Mouse (Mus musculus): Measurements from ENCODE around the gene Stk11. TPM values are rescaled to one million over a fixed set of nuclear protein-coding genes. Genes with fewer than 3 reads are reported as not detected.

The Stk11 gene
- total and polyA plus RNA-seq, 2 experiments from 2014 or later: 12.3 to 97.3 TPM

DNA sequence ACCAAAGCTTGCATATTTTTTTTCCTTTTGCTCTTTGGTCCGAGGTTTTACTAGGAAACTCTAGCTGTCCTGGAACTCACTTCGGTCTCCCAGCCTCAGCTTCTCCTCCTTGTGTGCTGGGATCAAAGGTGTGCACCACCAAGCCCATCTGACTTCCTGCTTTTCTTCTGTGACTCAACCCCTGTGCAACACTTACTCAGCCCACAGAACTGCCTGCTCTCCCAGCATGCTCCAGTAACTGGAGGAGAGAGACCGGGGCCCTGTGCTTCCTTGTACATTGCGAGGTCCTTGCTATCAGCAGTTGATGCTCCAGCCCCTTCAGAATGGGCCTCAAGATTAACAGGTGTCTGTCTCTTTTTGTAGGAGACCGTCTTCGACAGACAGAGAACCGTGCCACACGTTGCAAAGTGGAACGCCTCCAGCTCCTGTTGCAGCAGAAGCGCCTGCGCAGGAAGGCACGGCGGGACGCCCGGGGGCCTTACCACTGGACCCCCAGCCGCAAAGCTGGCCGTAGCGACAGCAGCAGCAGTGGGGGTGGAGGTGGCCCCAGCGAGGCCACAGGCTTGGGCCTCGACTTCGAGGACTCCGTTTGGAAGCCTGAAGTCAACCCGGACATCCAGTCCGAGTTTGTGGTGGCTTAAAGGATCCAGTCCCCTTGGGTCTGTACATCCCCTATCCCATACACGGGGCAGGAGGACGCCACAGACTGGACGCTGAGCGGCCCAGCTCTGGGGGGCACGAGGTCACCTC is 40.6 kb downstream of the Stk11 start:
- Histone ChIP-seq H3K27me3 (ENCODE audit: insufficient read depth, low read length) (no peaks in the 10 kb centered on the region), H3K27ac (ENCODE audit: low read depth, low read length) (peak overlapping the region; percentile 72; the same call in 1 of the 2 replicates), H3K9me3 (ENCODE audit: low read length) (no peaks in the 10 kb centered on the region), H3K4me3 (ENCODE audit: low read depth, low read length) (no peak overlapping the region), H3K4me2 (ENCODE audit: low read depth, low read length, poor library complexity, severe bottlenecking) (no peak overlapping the region), H3K36me3 (ENCODE audit: insufficient read depth, low read length) (peaks cover 51% of the 10 kb centered on the region), H3K9ac (replicated peaks; ENCODE audit: low read length, poor library complexity, severe bottlenecking) (no peak overlapping the region), H3K4me1 (ENCODE audit: insufficient read depth, low read length) (peaks cover 29% of the 10 kb centered on the region)
- DNase-seq (ENCODE audit: low spot score): no peak
- no peak for TF ChIP-seq CTCF (IDR thresholded peaks at IDR 0.05)
- ATAC-seq (ENCODE audit: low FRiP score): no peak
- 85% methylated on average over 29 of the region's 29 CpGs for WGBS

DNA sequence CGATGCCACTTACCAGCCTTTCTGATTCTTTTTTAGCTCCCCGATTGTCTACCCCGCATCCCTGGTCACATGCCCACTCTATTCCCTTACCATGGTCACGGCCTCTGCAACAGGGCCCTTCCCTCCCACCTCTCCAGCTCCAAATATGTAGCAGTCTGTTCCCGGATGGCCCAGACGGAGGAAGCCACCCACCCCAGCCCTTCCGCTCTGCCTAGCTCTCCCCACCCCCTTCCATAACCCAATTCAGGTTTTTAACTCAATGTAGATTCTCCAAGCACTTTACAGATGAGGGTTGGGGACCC is 41.1 kb downstream of the Stk11 start:
- 60% methylated on average over 7 of the region's 7 CpGs for WGBS
- Histone ChIP-seq H3K9ac (replicated peaks; ENCODE audit: low read length, poor library complexity, severe bottlenecking) (no peak overlapping the region), H3K36me3 (ENCODE audit: insufficient read depth, low read length) (peaks cover 50% of the 10 kb centered on the region), H3K27me3 (ENCODE audit: insufficient read depth, low read length) (no peaks in the 10 kb centered on the region), H3K9me3 (ENCODE audit: low read length) (no peaks in the 10 kb centered on the region), H3K4me2 (ENCODE audit: low read depth, low read length, poor library complexity, severe bottlenecking) (no peak overlapping the region), H3K4me1 (ENCODE audit: insufficient read depth, low read length) (peaks cover 28% of the 10 kb centered on the region), H3K27ac (ENCODE audit: low read depth, low read length) (0 out of 2 replicates have a peak overlapping the region, but pooled peaks have one; percentile 72), H3K4me3 (ENCODE audit: low read depth, low read length) (no peak overlapping the region)
- TF ChIP-seq CTCF (IDR thresholded peaks at IDR 0.05): no peak
- no peak for ATAC-seq (ENCODE audit: low FRiP score)
- peak; percentile 10 for DNase-seq (ENCODE audit: low spot score)

DNA sequence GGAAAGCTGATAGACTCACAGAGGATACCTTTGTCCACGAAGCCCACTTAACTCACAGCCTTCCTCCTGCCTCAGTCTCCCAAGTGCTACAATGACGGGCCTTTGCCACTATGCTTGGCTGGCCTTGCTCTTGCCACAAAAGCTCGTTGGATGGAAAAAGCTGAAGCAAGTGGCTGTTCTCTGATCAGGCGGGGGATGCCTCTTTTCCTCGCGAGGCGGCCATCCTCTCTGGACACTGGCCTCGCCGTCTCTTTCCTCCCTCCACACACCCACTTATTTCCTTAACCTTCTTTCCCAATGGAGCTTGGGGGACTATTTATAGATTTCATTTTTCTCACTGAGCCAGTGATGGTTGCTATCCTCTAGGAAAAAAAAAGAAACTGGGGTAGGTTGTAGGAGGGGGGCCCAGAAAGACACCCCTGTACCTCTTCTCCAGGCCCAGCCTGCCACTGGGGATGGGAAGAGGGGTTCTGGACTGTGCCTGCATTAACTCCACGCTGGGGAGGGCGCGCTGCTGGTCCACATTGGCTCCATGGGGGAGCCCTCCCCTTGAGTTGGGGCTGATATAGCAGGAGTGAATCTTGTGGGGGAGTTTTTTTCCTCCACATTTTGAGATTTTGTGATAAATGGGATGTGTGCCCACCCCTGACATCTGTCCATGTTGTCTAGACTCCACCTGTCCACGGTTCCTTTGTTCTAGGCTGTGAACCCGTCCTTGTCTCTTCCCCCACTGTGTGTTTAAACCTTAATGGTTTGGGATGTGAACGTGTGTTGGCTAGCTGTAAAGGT is 41.7 kb downstream of the Stk11 start:
- ATAC-seq (ENCODE audit: low FRiP score): no peak
- DNase-seq (ENCODE audit: low spot score): peak; percentile 42
- peak overlapping the region; percentile 72 for H3K27ac ChIP-seq (ENCODE audit: low read depth, low read length)
- 0 out of 2 replicates have a peak, but pooled peaks have one; percentile 3 for TF ChIP-seq CTCF (IDR thresholded peaks at IDR 0.05)
- 53% methylated on average over 15 of the region's 15 CpGs for WGBS
- H3K4me3 ChIP-seq (ENCODE audit: low read depth, low read length): no peak overlapping the region
- peaks cover 22% of the 10 kb centered on the region for H3K4me1 ChIP-seq (ENCODE audit: insufficient read depth, low read length)
- 0 out of 2 replicates have a peak overlapping the region, but pooled peaks have one; percentile 24 for H3K9ac ChIP-seq (replicated peaks; ENCODE audit: low read length, poor library complexity, severe bottlenecking)
- H3K9me3 ChIP-seq (ENCODE audit: low read length): no peaks in the 10 kb centered on the region
- H3K36me3 ChIP-seq (ENCODE audit: insufficient read depth, low read length): peaks cover 47% of the 10 kb centered on the region
- H3K4me2 ChIP-seq (ENCODE audit: low read depth, low read length, poor library complexity, severe bottlenecking): no peak overlapping the region
- no peaks in the 10 kb centered on the region for H3K27me3 ChIP-seq (ENCODE audit: insufficient read depth, low read length)

DNA sequence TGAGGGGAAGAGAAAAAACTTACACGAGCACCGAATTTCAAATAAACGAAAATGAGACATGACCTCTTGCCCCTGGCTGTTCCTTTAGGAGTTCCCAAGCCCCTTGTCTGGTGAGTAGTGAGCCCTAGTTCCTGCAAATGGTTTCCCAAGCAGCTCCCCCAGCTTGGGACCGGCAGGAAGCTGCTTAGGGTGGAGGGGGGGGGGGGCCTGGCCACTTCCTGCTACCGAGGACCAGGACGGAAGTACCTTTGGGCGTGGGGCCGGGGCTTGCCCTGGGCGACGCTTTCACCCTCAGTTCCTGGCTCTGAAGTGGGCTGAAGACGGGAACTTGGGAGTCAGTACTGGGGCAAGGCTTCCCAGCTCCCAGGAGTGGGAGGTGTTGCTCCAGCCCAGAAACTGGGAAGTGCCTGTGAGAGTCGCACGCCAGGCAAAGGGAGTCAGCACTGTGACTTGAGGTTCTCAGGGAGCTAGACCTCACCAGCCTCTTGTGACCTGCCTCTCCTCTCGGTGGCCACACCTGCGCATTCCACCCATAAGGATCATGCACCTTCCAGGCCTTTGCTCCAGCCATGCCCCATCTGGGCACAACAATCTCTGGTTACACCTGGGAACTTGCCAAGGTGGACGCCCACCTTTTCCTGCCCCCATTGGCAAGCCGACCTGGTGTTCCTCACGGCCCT is 42.8 kb downstream of the Stk11 start:
- Histone ChIP-seq H3K4me1 (ENCODE audit: insufficient read depth, low read length) (peaks cover 14% of the 10 kb centered on the region), H3K27me3 (ENCODE audit: insufficient read depth, low read length) (no peaks in the 10 kb centered on the region), H3K4me2 (ENCODE audit: low read depth, low read length, poor library complexity, severe bottlenecking) (no peak overlapping the region), H3K27ac (ENCODE audit: low read depth, low read length) (peak overlapping the region; percentile 84), H3K9me3 (ENCODE audit: low read length) (no peaks in the 10 kb centered on the region), H3K9ac (replicated peaks; ENCODE audit: low read length, poor library complexity, severe bottlenecking) (no peak overlapping the region), H3K36me3 (ENCODE audit: insufficient read depth, low read length) (peaks cover 41% of the 10 kb centered on the region), H3K4me3 (ENCODE audit: low read depth, low read length) (no peak overlapping the region; the same call in 1 of the 2 replicates)
- no peak for TF ChIP-seq CTCF (IDR thresholded peaks at IDR 0.05)
- DNase-seq (ENCODE audit: low spot score): peak; percentile 19
- 14% methylated on average over 18 of the region's 18 CpGs for whole genome bisulfite sequencing
- no peak for ATAC-seq (ENCODE audit: low FRiP score)

DNA sequence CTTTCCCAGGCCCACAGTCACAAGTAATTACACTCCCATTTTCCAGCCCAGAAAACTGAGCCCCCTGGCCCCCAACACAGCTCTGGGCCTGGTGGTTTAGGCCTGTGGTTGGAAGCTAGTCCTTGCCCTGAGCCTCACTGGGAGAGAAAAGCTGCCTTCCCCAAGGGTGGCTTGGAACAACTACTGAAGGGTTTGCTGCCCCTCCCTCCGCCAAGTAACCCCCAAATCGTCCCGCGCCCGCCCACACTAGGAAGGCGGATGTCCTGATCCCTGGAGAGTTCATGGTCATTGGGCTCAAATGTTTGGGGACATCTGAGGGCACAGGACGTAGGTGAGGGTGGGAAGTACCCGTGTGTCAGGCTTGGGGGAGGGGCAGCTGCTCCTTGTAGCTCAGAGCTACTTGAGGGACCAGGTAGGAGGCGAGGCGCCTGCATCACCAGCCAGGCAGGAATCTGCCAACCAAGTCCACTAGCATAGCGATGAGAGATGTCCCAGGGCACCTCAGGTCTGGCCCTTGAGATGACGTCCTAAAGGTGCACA is 43.5 kb downstream of the Stk11 start:
- Histone ChIP-seq H3K9ac (replicated peaks; ENCODE audit: low read length, poor library complexity, severe bottlenecking) (peak overlapping the region; percentile 51), H3K4me3 (ENCODE audit: low read depth, low read length) (peak overlapping the region; percentile 42), H3K9me3 (ENCODE audit: low read length) (no peaks in the 10 kb centered on the region), H3K36me3 (ENCODE audit: insufficient read depth, low read length) (peaks cover 35% of the 10 kb centered on the region), H3K4me1 (ENCODE audit: insufficient read depth, low read length) (peaks cover 14% of the 10 kb centered on the region), H3K4me2 (ENCODE audit: low read depth, low read length, poor library complexity, severe bottlenecking) (peak overlapping the region; percentile 58), H3K27ac (ENCODE audit: low read depth, low read length) (peak overlapping the region; percentile 84), H3K27me3 (ENCODE audit: insufficient read depth, low read length) (no peaks in the 10 kb centered on the region)
- no peak for TF ChIP-seq CTCF (IDR thresholded peaks at IDR 0.05)
- 5% methylated on average over 12 of the region's 12 CpGs for WGBS
- no peak; the same call in none of the 2 replicates for ATAC-seq (ENCODE audit: low FRiP score)
- DNase-seq (ENCODE audit: low spot score): peak; percentile 38

Measured in midbrain, postnatal 0 days (tissue).